Mouse (Mus musculus): ENCODE results near the gene Dnajc22.

DNA sequence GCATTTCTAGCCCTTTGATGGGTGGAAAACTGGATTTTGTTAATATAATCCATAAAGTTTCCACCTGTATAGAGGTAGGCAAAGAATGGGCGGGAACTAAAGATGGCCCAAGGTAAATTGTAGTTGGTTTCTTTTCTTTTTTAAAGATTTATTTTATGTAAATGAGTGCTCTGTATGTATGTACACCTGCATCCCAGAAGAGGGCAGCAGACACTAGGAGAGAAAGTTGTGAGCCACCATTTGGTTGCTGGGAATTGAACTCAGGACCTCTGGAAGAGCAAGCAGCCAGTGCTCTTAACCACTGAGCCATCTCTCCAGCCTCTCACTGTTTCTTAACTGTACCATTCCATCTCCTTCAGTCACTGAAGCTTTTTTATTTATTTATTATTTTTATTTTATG, 21.0 kb upstream of the Dnajc22 start:
- TF ChIP-seq CTCF (IDR thresholded peaks at IDR 0.05) (peak; percentile 19; the same call in 1 of the 2 replicates), EP300 (IDR thresholded peaks at IDR 0.05) (no peak)
